Mouse (Mus musculus): ENCODE results near the gene Ccdc124.

The Ccdc124 gene

DNA sequence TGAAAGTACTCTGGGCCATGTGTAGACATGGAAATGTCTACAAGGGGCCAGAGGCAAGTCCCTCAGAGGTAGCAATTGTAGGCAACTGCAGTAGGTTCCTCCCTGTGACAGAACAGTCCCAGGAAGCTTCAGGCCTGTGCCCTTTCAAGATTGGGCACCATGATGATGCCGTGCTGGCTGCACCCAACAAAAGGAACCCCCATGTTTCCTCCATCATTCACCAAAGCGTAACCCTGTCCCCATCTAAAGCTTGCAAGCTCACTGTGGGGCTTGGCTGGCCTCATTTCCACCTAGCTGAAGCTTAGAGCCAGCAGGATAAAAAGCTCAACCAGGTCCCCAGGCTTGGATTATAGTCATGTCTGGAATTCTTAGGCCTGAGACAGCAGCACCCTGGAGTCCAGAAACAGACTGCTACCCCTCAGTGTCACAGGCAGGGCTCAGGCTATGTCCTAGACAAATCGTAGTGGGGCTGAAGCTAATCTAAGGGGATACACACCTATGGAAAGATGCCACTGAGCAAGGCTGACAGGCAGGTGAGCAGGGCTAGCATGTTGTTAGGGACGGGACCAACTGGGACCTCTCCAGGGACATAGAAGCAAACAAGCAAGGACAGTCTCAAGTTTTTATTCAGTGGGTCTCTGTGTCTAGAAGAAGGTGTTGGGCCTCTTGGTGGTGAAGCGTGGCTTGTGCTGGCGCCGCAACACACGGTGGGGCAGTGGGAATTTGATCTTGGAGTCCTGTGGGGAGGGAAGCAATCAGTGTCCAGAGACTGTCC is 21.2 kb upstream of the Ccdc124 start:
- DNase-seq: peak in 1 of 2 experiments; percentile 3

- DNase-seq: no peak
These were observed 20.6 kb upstream of the Ccdc124 start for GRCm38 (mm10) chr8:70894385-70894720.

DNA sequence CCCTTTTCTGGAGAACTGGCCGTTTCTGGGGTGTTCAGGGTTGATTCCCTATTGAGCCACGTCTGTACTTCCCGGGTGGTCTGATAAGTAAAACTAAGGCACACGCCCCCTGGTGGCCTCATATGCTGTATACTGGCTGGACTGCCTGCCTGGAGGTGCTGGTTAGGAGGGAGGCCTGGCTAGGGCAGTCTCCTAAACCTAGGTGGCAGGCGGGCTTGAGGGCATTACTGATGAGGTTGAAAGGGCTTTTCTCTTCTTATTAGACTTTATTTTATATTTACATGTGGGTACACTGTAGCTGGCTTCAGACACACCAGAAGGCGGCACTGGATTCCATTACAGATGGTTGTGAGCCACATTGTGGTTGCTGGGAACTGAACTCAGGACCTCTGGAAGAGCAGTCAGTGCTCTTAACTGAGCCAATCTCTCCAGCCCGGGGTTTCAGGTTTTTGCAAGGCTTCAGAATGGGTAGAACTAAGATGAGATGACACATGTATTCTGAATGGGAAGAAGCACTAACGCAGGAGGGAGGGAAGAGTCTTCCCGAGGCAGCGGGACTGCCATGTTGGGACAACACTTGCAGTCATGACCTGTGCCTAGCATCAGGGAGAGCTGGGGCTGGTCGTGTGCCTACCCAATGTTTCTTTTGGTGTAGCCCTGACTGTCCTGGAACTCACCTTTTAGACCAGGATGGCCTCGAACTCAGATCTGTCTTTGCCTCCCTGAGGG is 20.1 kb upstream of the Ccdc124 start:
- DNase-seq: peak; percentile 73 to 76

DNA sequence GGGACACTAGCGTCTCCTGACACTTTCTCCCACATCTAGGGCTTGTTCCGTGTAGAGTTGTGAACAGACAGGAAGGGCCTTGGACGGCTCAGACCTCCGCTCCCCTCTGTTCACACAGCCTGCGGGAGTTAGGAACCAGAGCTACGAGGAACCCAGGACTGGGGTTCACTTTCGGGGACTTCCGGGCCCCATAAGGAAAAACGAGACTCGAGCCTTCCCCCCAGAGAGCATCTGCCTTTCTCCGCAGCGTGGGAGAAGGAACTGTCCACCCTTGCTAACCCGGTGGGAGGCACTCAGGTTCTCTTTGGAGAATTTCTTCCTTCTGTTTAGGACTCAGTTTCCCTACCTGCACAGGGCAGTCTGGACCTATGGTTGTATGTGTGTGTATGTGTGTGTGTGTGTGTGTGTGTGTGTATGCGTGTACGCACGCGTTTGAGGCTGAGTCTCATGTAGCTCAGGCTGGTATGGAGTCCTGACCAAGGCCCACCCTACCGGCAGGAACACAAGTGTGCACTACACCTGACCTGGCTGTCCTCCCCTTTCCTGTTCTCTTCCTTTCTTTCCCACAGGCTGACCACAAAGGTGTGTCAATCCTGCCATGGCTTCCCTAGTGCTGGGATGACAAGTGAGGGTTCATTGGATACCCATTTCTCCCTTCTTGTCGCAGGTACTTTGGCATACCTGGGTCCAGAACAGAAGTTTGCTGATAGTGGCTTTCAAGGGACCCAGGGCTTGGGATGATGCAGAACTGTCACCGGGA is 19.3 kb upstream of the Ccdc124 start:
- no peak for DNase-seq

- peak in 1 of 2 experiments; percentile 25 for DNase-seq
These were observed 18.5 kb upstream of the Ccdc124 start, which contains the start of gene Slc5a5 for GRCm38 (mm10) chr8:70892022-70892895. Slc5a5 (minus strand) TSS chr8:70892757.

DNA sequence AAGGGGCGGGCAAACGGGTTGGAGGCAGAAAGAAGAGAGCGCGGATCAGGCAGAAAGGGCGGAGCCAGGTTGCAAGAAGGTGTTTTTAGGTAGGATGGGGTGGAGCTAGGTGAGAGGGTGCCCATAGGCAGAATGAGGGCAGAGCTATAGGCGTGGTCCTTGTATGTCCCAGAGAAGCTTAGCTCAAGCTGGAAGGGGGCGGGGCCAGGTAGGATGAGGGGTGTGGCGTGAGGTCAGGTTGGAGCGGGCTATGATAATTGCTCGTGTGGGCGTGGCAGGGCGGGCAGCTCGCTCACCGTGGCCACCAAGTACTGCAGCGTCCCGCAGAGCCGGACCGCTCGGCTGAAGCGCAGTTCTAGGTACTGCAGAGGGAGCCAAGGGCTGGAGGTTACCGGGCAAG is 17.6 kb upstream of the Ccdc124 start:
- DNase-seq: peak in 1 of 2 experiments; percentile 49

DNA sequence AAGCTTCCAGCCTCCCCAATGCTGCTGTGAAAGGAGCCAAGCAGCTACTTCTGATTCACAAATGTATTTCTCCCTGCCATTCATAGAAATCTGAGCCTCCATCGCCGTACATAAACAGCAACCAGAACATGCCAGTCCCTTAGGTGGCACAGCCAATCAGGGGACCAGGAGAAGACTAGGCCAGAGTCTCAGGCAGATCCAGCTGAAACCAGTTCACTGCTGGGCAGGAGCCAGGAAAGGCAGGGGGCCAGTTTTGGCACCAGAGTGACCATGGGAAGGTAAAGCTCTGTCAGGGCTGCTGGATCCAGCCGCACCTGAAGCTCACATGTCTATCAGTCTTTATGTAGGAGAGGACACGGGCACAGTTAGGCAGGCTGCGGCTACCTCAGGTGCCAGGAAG is 16.9 kb upstream of the Ccdc124 start:
- no peak for DNase-seq

- peak; percentile 26 to 46 for DNase-seq
These were observed 13.9 kb upstream of the Ccdc124 start for GRCm38 (mm10) chr8:70887669-70888068.

- no peak for DNase-seq
These were observed 11.9 kb upstream of the Ccdc124 start for GRCm38 (mm10) chr8:70885612-70886011.

DNA sequence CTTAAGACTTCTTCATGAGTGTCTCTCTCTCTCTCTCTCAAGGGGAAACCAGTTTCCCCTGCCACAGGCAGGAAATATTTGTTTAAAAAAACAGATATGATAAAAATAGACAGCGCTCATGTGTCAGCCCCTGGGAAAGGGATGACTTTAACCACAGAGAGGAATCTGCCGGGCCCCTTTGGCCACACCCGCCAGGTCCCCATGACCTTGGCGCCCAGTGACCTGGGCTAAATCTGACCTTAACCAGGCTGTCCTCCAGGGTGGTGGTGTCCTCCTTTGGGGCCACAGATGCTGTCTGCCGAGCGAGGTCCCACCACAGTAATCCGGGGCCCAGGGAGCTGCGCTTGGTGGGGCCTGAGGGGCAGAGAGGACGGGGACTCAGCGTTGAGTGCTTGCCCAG is 10.9 kb upstream of the Ccdc124 start:
- no peak for DNase-seq

GRCm38 (mm10) chr8:70884186-70884585 is 10.5 kb upstream of the Ccdc124 start:
- DNase-seq: no peak

DNA sequence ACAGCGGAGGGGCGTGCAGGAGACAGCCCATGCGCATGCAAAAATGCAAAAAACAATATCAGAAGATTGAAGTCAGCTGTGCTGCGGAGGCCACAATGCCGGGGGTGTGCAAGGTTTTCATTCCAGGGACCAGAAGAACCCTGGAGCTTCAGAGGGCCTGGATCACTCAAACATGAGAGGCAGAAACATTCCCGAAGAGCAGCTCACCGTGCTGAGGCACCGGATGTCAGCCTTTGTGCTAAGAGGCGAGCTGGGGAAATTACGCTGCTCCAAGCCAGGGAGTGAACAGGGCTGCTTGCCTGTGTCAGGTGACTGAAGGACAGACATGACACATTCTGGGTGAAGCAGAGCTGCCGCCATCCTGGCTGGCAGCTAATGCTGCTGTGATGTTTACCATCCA is 6.8 kb upstream of the Ccdc124 start:
- DNase-seq: no peak

GRCm38 (mm10) chr8:70880126-70880525 is 6.4 kb upstream of the Ccdc124 start:
- no peak for DNase-seq

DNA sequence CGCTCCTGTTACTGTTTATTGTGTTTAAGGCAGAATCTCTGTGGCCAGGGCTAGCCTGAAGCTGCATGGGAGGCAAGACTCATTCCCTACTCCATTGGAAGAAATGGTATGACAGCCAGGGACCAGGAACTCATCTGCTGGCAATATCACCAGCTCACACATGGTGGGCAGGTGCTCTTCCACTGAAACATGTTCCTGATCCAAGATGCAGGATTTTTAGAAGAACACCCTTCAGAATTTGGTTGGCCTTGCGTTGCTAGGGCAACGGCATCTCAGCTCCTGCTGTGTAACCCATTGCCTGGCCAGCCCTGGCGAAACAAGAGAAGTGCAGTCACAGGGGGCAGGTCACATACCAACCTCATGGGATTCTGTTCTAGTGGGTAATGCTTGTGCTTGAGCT is 5.8 kb upstream of the Ccdc124 start:
- no peak for DNase-seq

DNA sequence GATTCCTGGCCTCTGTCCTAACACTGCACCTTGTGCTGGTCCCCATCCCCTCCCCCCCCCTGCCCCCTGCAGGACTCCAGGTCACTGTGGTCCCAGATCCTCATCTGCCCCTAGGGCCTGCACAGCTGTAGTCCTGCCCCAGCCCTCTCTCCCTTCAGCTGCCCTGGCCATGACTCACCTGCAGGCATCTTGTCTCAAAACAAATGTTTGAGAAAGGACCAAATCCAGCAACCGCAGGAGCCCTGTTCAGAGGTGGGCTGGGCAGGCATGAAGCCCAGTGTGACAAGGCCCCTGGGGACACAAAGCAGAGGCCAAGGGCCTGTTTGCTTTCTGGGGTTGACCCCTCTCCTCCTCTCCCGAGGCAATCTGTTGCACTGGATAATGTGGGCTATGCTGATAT is 4.4 kb upstream of the Ccdc124 start:
- DNase-seq: no peak

DNA sequence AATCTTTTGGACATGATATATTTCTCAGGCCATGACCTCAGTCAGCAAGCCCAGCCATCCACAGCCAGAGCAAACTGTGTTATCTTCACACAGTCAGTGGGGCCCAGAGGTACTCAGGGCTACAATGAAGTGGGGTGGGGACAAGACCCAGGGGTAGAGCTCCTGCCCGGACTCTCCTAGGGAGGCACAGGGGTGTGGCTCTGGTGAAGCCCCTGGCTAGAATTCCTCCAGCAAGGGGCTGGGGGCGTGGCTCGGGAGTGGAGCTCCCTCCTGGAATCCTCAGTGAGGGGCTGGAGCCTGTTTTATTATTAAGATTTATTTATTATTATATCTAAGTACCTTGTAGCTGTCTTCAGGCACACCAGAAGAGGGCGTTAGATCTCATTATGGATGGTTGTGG is 2.6 kb upstream of the Ccdc124 start:
- DNase-seq: no peak

DNA sequence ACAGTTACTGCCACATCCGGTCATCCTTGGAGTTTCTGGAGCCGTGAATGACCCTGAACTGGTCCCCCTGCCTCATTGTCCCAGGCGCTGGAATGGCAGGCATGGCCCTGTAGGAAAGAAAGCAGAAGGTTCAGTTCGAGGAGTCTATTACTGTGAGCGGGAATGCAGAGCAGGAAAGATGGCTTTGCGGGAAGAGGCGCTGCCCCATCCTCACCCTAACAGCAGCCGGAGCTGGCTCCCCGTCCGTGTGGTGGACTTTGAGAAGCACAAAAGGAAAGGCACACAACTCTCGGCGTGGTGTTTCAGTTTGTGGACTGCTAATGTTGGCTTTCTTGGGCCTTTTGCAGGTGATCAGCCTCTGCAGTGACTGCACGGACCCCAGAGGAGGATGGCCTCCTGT is 706 bp upstream of the Ccdc124 start:
- no peak for DNase-seq

DNA sequence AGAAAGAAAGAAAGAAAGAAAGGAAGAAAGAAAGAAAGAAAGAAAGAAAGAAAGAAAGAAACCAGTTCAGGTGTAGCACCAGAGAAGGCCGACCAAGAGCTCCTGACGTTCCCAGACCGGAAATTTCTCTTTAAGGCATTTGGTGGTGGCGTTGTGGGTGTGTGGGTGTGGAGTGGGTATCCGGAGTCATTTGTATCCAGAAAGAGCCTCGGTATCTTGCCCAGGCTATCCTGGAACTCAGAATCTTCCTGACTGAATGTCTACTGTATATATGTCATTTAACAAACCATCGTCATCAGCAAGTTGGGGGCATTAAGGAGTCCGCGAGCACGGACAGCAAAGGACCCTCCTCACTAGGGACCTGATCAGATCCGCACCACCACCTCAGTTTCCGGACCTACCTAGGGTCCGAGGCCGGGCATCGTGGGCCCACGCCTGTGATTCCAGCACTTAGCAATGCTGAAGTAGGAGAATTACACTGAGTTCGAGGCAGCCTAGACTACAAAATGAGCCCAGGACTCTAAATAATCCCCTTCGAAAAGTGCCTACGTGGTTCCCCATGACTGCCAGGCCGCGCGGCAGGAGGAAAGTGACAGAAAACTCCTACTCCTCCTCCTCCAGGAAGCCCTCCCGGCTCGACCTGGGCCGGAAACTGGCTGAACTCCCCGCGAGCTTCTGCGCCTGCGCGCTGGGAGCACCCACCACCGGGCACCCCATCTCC is 932 bp downstream of the Ccdc124 start:
- no peak for DNase-seq

- no peak for DNase-seq
These were observed 2.4 kb downstream of the Ccdc124 start for GRCm38 (mm10) chr8:70871195-70871807.

DNA sequence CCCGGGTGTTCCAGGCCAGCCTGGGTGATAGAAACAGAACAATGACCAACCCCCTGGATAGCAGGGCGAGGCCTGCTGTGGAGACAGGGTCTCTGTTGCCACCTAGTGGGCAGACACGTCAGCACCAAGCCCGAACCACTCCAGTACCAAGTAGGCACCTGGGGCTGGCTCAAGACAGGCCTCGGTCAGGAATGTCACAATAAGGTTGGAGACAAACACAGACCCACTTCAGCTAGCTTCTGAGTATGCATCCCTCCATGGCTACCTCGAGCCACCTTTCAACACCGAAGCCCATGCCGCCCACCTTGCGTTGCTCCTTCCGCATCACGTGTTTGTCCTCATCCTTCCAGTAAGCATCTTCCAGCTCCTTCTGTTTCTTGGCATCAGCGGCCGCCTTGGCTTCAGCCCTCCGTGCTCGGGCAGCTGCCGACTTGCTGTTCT is 4.1 kb downstream of the Ccdc124 start:
- peak; percentile 71 to 72 for DNase-seq

- no peak for DNase-seq
These were observed 4.5 kb downstream of the Ccdc124 start for GRCm38 (mm10) chr8:70869199-70869571.
